Mouse (Mus musculus): Measurements from ENCODE around the gene Pabpc4l.
"Not testable (repeated sequence)": the region's sequence is repeated elsewhere in the genome, so short reads cannot be mapped to it uniquely, and the experiment has no call there.

Pabpc4l gene

DNA sequence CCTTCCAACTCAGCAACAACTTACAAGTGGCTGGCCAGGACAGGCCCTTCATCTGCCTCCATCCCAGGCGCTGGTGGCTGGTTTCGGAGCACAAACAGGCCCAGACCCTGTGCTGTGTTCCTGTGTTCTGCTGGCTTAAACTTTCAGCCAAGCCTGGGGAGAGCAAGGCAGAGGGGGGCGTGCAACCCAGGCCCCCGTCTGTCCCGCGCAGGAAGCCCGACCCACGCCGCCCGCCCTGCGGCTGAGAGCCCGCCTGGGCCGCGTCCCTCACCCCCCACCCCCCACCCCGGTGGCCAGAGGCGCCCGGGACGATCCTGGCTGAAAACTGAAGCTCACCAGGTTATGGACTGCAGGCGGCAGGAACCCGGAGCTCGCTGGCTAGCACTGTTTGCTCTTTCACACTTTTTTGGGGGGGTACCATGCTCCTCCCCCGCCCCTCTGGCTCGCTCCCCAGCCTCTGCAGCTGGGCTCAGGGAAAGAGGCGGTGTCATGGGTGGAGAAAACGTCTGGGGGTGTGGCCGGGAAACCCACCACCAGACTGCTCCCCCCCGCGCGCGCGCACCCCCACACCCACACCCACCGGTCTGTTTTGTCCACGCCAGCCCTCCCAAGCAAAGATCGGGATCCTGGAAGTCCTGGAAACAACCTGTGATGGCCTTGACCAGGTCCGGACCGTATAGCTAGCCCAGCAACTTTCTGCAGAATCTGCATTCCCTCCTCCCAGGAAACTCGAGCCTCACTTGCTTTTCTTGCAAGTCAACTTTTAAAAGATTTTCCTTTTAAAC lies at the start of gene Pabpc4l:
Gene Pabpc4l, minus strand, starts transcription at position 739 of the 785 bp plus-strand sequence.
- DNase-seq: peak; percentile 76

DNA sequence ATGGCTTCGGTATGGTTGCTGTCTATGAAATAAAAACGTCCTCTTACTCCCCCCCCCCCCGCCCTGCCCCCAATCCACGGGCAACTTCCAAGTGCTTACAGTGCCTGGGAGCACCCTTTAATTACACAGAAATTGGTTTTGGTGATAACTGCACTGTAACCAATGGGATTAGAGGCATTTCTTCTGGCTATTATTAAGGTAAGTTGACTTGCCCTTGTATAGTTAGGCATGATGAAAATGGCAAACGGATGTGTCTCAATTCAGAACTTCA lies 42.9 kb upstream of the Pabpc4l start:
- DNase-seq: no peak

DNA sequence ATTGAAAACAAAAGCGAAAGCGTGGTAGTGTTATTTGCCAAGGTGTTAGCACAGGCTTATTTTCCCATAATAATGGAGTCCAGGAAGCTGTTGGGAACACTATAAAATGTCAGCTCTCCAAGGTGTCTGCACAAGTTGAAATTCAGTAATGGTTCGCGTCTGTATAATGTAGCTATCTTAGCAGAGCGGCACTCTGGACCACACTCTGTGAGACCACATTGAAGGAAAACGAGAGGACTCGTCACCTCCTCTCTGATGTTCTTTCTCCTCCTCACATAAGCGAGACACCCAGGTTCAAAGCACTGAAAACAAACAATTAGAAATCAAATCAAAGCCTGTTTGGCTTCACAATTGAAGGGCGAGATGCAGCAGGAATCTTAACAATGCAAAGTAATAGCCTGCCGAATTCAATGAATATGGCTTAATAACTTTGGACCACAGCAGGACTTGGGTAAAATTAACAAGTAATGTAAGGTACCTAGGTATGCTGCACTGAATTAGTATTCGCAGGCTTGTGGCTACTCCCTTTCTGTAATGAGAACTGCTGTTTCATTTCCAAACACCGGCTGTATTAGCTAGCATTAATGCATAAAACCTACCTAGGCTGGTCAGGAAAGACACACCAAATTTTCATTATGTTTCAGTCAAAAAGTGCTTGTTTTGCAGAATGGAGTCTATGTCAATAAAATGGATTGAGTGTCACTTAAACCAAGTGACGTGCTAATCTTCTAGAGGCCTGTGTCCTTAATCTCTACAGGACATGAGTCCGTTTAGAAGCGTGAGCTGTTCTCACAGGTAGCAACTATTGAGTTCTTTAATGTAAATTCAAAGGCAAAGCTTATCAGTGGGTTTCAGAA lies 42.3 kb upstream of the Pabpc4l start:
- DNase-seq: no peak

DNA sequence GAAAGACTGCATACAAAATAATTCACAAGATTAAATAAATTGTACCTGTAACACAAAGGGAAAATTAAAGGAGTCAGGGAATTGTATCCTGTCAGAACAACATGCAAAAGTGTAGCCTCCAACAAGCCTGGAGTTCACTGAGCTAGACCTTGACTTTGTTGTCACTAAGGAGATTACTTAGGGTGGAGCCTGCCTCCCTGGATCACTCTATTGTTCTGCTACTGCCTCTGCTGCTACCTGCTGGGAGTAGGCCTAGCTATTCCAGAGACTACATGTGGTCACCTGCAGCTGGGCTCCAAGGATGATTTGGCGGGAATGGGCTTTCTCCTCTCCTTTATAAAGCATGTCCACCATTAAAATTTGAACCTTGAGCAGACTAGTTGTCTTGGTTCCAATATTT lies 38.1 kb upstream of the Pabpc4l start:
- not testable (repeated sequence) for DNase-seq

DNA sequence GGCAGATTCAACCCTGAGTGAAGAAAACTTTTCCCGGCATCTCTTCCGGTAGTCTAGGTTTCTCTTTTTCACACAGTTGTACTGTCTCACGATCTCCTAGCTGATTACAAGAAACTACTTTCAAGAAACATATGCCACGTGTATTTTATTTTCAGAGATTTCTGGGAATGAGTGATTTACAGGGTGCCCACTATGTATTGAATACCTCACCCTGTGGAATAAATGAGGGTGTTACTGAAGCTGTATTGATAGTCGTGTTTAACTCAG lies 180 bp upstream of the Pabpc4l start:
- DNase-seq: no peak

DNA sequence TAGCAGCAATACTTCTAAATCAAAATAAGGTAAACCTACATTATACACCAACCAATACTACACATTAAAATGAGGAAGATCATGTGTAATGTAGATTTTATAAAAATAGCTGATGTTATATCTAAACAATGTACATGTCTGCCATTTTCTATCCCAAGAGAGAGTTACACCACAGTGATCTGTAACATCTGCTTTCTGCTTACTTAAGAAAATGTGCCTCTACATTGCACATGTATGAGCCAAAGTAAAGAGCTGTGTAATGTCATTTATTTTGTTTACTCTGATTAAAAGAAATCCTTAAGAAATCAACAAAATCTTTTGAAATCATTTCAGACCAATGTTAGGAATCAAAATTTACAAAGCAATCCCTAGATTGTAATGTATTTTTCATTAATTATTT lies 16.6 kb downstream of the Pabpc4l start:
- DNase-seq: no peak
